ENCODE assay signal across 15 mouse cellular contexts in genomic region chr8:128732254-128732653, GRCm38 (mm10). TPM values are rescaled to one million over a fixed set of nuclear protein-coding genes. Genes with fewer than 3 reads are reported as not detected.
A peak's percentile ranks its signal among the peaks of the same experiment; 100 is the strongest.
DNase-seq lines count a peak whose midpoint lies in the region; ATAC-seq and TF ChIP-seq lines count a peak whose summit lies in the region.
"Had no signal": no experiment of that assay in that cellular context is flagged by ENCODE, and none has a peak within 500 bp of the region (broad histone marks: within the 10 kb centered on the region; RNA-seq: fewer than 3 reads in every experiment).

No protein-coding gene starts in this region.

- TF ChIP-seq POLR2A in heart, adult 2 months (IDR thresholded peaks at IDR 0.05; ENCODE audit: insufficient read depth, low read depth, low read length), result no peak
- TF ChIP-seq POLR2A in lung, adult 2 months (IDR thresholded peaks at IDR 0.05; ENCODE audit: borderline replicate concordance, extremely low read depth, low read depth, low read length), result no peak

- no peak overlapping the region for H3K9ac ChIP-seq in neural tube, embryonic 11.5 days (ENCODE audit: low read length)
- no peak overlapping the region for H3K9ac ChIP-seq in hindbrain, embryonic 13.5 days
- no peak overlapping the region; the same call in 1 of the 2 replicates for H3K9ac ChIP-seq in midbrain, embryonic 13.5 days (replicated peaks)
- H3K9ac ChIP-seq in heart, adult 2 months (ENCODE audit: low read depth, low read length), result no peak overlapping the region
- H3K9ac ChIP-seq: lung, embryonic 14.5 days had no signal

- WGBS in neural tube, embryonic 11.5 days, result 47% methylated on average over 2 of the region's 2 CpGs
- WGBS in hindbrain, embryonic 13.5 days, result 11% methylated on average over 2 of the region's 2 CpGs
- WGBS in midbrain, embryonic 13.5 days, result 25% methylated on average over 2 of the region's 2 CpGs
- WGBS in heart, adult 2 months, result 78% methylated on average over 2 of the region's 2 CpGs
- 90% methylated on average over 2 of the region's 2 CpGs for WGBS in lung, adult 2 months

- H3K27ac ChIP-seq in neural tube, embryonic 11.5 days (ENCODE audit: low read depth, low read length), result no peak overlapping the region
- peak overlapping the region; percentile 71 for H3K27ac ChIP-seq in hindbrain, embryonic 13.5 days
- H3K27ac ChIP-seq in midbrain, embryonic 13.5 days, result peak overlapping the region; percentile 71; the same call in 1 of the 2 replicates
- H3K27ac ChIP-seq in heart, adult 2 months, result no peak overlapping the region
- H3K27ac ChIP-seq: macrophage had no signal

- peak; percentile 45 for DNase-seq in neural tube, embryonic 11.5 days (ENCODE audit: low spot score)
- no peak for DNase-seq in neural tube, embryonic 10.5 days (ENCODE audit: extremely low spot score, low spot score)
- DNase-seq in heart, adult 2 months, result no peak
- DNase-seq in lung, adult 2 months, result no peak
- no peak for DNase-seq in frontal cortex, postnatal 36 days (ENCODE audit: low spot score in 2 of 2)
- DNase-seq: adrenal gland, adult 8-10 months; cerebellum, postnatal 10 days; layer of hippocampus, adult 9-11 months; liver; lung, embryonic 14.5 days had no signal

- TF ChIP-seq CTCF in heart, adult 2 months (IDR thresholded peaks at IDR 0.05), result no peak
- TF ChIP-seq CTCF in lung, adult 2 months (IDR thresholded peaks at IDR 0.05; ENCODE audit: insufficient read depth, low read length), result no peak

- no peaks in the 10 kb centered on the region for H3K9me3 ChIP-seq in neural tube, embryonic 11.5 days (ENCODE audit: control insufficient read depth, low read length)
- H3K9me3 ChIP-seq in hindbrain, embryonic 13.5 days, result no peaks in the 10 kb centered on the region
- H3K9me3 ChIP-seq in midbrain, embryonic 13.5 days, result no peaks in the 10 kb centered on the region
- H3K9me3 ChIP-seq: G1E had no signal

- TF ChIP-seq EP300 in heart, adult 2 months (IDR thresholded peaks at IDR 0.05; ENCODE audit: insufficient read depth, low read depth, low read length), result no peak

- H3K4me1 ChIP-seq in neural tube, embryonic 11.5 days (ENCODE audit: control insufficient read depth, insufficient read depth, low read length), result no peaks in the 10 kb centered on the region
- peaks cover 14% of the 10 kb centered on the region for H3K4me1 ChIP-seq in hindbrain, embryonic 13.5 days (replicated peaks)
- H3K4me1 ChIP-seq in midbrain, embryonic 13.5 days (replicated peaks), result peaks cover 23% of the 10 kb centered on the region
- H3K4me1 ChIP-seq in heart, adult 2 months (ENCODE audit: control insufficient read depth, insufficient read depth, low read length), result no peaks in the 10 kb centered on the region
- H3K4me1 ChIP-seq in lung, adult 2 months (ENCODE audit: control insufficient read depth, insufficient read depth, low read length), result no peaks in the 10 kb centered on the region

- no peaks in the 10 kb centered on the region for H3K79me2 ChIP-seq in heart, adult 2 months (replicated peaks; ENCODE audit: control insufficient read depth, insufficient read depth, low read length)

- H3K4me2 ChIP-seq in neural tube, embryonic 11.5 days (ENCODE audit: low read depth), result no peak overlapping the region
- no peak overlapping the region for H3K4me2 ChIP-seq in hindbrain, embryonic 13.5 days
- no peak overlapping the region for H3K4me2 ChIP-seq in midbrain, embryonic 13.5 days (replicated peaks)
- H3K4me2 ChIP-seq: lung, embryonic 14.5 days had no signal

- no peaks in the 10 kb centered on the region for H3K27me3 ChIP-seq in neural tube, embryonic 11.5 days (ENCODE audit: control insufficient read depth, insufficient read depth, low read length)
- H3K27me3 ChIP-seq in hindbrain, embryonic 13.5 days, result no peaks in the 10 kb centered on the region
- no peaks in the 10 kb centered on the region for H3K27me3 ChIP-seq in midbrain, embryonic 13.5 days
- H3K27me3 ChIP-seq in heart, adult 2 months (ENCODE audit: control insufficient read depth, insufficient read depth, low read length), result no peaks in the 10 kb centered on the region

- no peak overlapping the region for H3K4me3 ChIP-seq in neural tube, embryonic 11.5 days (ENCODE audit: low read depth, low read length)
- no peak overlapping the region for H3K4me3 ChIP-seq in hindbrain, embryonic 13.5 days
- no peak overlapping the region for H3K4me3 ChIP-seq in midbrain, embryonic 13.5 days (replicated peaks)
- no peak overlapping the region for H3K4me3 ChIP-seq in heart, adult 2 months
- no peak overlapping the region for H3K4me3 ChIP-seq in lung, adult 2 months (replicated peaks; ENCODE audit: extremely low read depth, low read depth, low read length)
- H3K4me3 ChIP-seq: myocyte had no signal

- ATAC-seq in neural tube, embryonic 11.5 days (ENCODE audit: insufficient read depth, low FRiP score, low TSS enrichment), result peak; percentile 78
- peak; percentile 75 for ATAC-seq in hindbrain, embryonic 13.5 days (ENCODE audit: low FRiP score)
- peak; percentile 93 for ATAC-seq in midbrain, embryonic 13.5 days

- peaks cover 6% of the 10 kb centered on the region; the same call in 1 of the 2 replicates for H3K36me3 ChIP-seq in neural tube, embryonic 11.5 days (ENCODE audit: control insufficient read depth, insufficient read depth, low read length)
- H3K36me3 ChIP-seq in hindbrain, embryonic 13.5 days, result peaks cover 52% of the 10 kb centered on the region
- peaks cover 53% of the 10 kb centered on the region for H3K36me3 ChIP-seq in midbrain, embryonic 13.5 days
- H3K36me3 ChIP-seq in heart, adult 2 months (ENCODE audit: control insufficient read depth, insufficient read depth, low read length), result peaks cover 9% of the 10 kb centered on the region

- intact Hi-C loops in heart, adult 2 months (cut with DNase I), result no loop called here

RNA-seq across cellular contexts. Expression of gene Itgb1, which starts 46.8 kb away (rescaled TPM):
- polyA plus RNA-seq in neural tube, embryonic 11.5 days (2014; fragmentation: Nextera tagmentation; extraction: Ambion mirVana), result 196 and 199 TPM in 2 replicates
- 95.7 and 101 TPM in 2 replicates for polyA plus RNA-seq in hindbrain, embryonic 13.5 days (2015; fragmentation: Nextera tagmentation; extraction: Ambion mirVana)
- 79.3 and 86.3 TPM in 2 replicates for polyA plus RNA-seq in midbrain, embryonic 13.5 days (2015; fragmentation: Nextera tagmentation; extraction: Ambion mirVana)
- total RNA-seq in heart, adult 2 months (2021), result 100 to 1,000 TPM; 338 to 365 TPM
- 80.5 and 178 TPM in 2 replicates for polyA plus RNA-seq in heart, adult 2 months (2012; rRNA removed)
- polyA plus RNA-seq in lung, adult 2 months (2012; rRNA removed), result 68.7 and 107 TPM in 2 replicates

Comparison
In these comparisons a context has a peak if more than half of its experiments do, and no peak if none do; other contexts are left out.
1. H3K27ac ChIP-seq: peak in hindbrain, embryonic 13.5 days (single experiment) and midbrain, embryonic 13.5 days (single experiment); none in neural tube, embryonic 11.5 days (single experiment) and heart, adult 2 months (single experiment).
2. Peak in every context shown above with its lines, with median percentiles within 50 percentile points of each other: ATAC-seq.